Mouse (Mus musculus) testis, adult 2 months (tissue): ENCODE results near the gene Fcmr. TPM values are rescaled to one million over a fixed set of nuclear protein-coding genes. Genes with fewer than 3 reads are reported as not detected.

Experiments
- H3K27ac ChIP-seq: fragments of 200-500 bp; 2 replicates; pipeline ENCODE4 v1.5.1; 2012; ENCODE audit warnings: low read depth, low read length; ENCODE audit not compliant: control insufficient read depth, insufficient read depth
- H3K27me3 ChIP-seq: fragments of 200-500 bp; 2 replicates; pipeline ENCODE4 v1.6.1; 2012; ENCODE audit warnings: mild to moderate bottlenecking, low read length, moderate library complexity; ENCODE audit not compliant: control insufficient read depth, insufficient read depth
- H3K36me3 ChIP-seq: fragments of 200-500 bp; 2 replicates; pipeline ENCODE4 v1.6.1; 2012; ENCODE audit warnings: mild to moderate bottlenecking, low read length; ENCODE audit not compliant: control insufficient read depth, insufficient read depth
- H3K4me1 ChIP-seq: fragments of 200-500 bp; 2 replicates; pipeline ENCODE4 v1.6.1; 2012; ENCODE audit warnings: low read length; ENCODE audit not compliant: control insufficient read depth, insufficient read depth
- H3K4me3 ChIP-seq: fragments of 200-500 bp; 2 replicates; pipeline ENCODE4 v1.5.1; 2012; ENCODE audit warnings: low read depth, mild to moderate bottlenecking, low read length, moderate library complexity, mixed read lengths; ENCODE audit not compliant: control insufficient read depth
- CTCF ChIP-seq: fragments of 200-500 bp; IDR thresholded peaks from 2 replicates; pipeline ENCODE4 v1.5.1; 2012; ENCODE audit warnings: low read depth, mild to moderate bottlenecking, inconsistent platforms, low read length, moderate library complexity; ENCODE audit not compliant: control insufficient read depth, insufficient read depth, insufficient replicate concordance
- POLR2A ChIP-seq: fragments of 200-500 bp; IDR thresholded peaks from 2 replicates; pipeline ENCODE4 v1.6.1; 2012; ENCODE audit warnings: low read depth, mild to moderate bottlenecking, inconsistent platforms, low read length, moderate library complexity; ENCODE audit not compliant: control insufficient read depth
- polyA plus RNA-seq: library from polyadenylated mRNA; depleted of rRNA; stranded (reverse); fragments of >200 nt; gene quantifications from 2 replicates; pipeline ENCODE4 v1.2.3, GENCODE M21; 2012

The Fcmr gene
- polyA plus RNA-seq, 1 experiment = 18.7 TPM

DNA sequence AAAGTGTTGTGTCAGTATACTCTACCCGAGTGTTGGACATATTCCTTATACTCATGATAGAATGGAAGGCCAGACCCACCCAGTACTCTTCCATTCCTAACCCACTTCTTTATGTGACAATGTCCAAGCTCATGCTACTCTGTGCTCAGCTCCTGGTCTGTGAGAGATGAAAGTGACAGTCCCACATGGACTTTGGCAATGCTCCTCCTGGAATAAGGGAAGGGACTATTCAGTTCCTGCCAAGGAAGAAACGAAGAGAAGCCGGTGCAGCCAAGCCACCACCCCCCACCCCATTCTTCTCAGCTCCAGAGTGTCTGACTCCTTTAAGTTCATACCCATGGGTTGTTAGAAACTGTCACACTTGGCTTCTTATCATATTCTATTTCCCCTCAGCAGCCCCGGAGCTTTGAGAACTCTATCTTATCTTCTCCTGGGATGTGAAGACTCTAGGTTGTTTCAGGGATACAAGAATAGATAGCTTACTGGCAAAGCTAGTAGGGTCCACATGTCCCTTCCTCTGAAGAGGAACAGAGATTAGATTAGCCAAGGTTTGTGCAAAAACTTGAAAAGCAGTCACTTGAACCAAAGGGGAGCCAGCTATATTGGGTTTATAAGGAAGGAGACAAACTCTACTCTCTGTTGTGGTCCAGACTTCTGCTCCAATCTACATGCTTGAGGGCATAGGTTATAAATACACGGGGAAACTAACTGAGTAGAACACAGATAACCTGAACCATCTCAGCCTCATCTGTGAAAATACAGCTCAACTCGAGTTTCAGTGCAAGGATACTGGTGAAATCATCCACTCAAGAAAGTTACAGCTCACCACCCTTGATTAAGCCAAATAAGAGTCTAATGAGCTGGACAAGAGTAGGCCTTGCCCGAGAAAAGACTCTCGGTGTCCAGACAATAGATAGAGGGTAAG lies 35.3 kb upstream of the Fcmr start:
- Histone ChIP-seq H3K4me3 (no peak overlapping the region), H3K36me3 (no peaks in the 10 kb centered on the region), H3K4me1 (no peaks in the 10 kb centered on the region), H3K27ac (no peak overlapping the region), H3K27me3 (no peaks in the 10 kb centered on the region)
- TF ChIP-seq CTCF = no peak
- TF ChIP-seq POLR2A = no peak

DNA sequence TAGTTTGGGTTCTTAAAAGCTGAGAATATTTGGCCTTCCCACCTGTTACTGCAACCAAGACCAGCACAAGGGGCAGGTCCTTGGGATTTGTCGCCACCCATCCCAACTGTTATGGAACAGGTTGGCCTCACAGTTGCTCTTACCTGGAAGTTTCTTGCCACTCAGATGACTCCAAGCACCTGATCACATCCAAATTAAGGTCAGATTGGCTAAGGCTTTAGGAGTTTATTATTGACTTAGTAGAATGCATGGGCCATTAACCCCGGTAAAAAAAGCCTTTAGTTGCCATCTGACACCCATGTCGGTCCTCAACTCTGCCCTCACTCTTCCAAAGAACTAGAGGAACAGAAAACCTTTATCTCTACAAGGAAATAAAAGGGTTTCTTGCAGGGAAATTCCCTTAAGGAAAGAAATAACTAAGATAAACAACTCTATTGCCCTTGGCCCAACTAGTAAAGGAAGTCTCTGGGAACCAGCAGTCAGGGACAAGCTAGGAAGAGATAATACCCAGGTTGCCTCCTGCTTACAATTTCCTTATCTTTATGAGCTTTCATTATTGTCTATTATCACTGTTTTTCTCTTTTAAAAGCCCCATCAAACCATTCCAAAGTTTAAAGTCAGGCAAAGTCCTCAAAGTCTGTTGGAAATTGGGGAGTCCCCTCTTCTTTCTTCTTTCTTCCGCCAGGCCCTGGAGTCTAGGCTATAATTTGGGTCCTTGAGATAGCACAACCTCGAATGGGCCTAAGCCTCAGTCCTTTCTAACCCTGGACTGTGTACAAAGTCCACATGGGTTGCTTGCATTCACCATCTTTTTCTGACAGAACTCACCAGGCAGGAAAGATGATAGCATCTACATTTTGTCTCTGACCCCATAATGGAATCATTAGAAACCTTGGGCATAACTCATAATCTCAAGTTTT lies 33.0 kb upstream of the Fcmr start:
- H3K27ac ChIP-seq = no peak overlapping the region

DNA sequence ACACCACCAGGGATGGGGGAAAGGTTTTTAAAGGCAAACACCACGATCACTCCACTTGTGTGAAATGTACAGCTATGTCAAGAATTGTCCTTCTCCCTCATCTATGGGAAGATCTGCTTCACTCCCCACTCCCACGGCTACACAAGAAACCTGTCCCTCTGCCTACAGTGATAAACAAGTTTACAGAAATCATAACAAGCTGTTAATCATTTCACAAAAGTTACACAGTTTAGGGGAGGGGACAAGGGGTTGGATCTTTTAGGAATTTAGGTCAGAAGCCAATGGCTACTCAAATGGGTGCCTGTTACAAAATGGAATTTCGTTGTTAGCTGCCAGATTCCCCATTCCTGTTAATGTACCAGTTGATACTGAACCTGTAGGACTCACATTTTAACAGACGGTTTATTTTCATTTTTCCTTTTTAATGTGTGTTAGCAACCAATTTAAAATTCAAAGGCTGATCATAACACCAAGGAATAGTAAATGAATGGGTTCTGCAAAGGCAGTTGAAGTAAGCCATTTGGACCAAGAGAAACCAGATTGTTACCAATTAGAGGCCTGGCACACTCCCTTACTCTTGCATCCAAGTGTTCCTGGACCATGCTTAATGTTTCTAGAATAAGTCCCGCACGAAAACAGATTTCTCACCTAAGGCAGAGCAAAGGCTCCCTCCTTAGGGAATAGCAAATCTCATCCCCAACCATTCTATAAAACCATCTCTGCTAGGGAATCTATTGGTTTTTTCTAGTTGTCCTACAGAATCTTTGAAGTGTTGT lies 30.1 kb upstream of the Fcmr start:
- Histone ChIP-seq H3K27ac (no peak overlapping the region), H3K27me3 (no peaks in the 10 kb centered on the region), H3K4me3 (no peak overlapping the region), H3K4me1 (no peaks in the 10 kb centered on the region), H3K36me3 (no peaks in the 10 kb centered on the region)
- TF ChIP-seq CTCF (no peak), POLR2A (no peak)

More for the DNA sequence above, 33.0 kb upstream of the Fcmr start:
- no peaks in the 10 kb centered on the region for H3K36me3 ChIP-seq
- no peaks in the 10 kb centered on the region for H3K27me3 ChIP-seq
- H3K4me3 ChIP-seq = no peak overlapping the region
- H3K4me1 ChIP-seq = no peaks in the 10 kb centered on the region
- TF ChIP-seq CTCF = no peak
- TF ChIP-seq POLR2A = no peak

DNA sequence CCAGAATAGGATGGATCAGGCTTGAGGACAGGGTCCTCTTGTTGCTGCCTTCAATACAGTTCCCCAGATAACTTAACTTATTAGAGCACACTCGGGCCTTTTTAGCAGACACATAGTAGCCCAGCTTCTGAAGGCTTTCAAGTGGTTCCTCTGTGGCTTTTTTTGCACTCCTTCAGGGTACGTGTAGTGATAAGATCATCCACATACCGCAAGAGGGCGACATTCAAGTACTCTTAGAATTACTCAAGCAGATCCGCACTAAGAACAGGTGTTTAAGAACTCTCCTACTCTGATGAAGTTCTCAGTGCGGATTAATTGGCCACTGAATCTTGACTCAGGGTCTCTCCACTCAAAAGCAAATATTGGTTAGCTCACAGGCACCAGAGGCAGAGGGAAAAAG lies 27.2 kb upstream of the Fcmr start:
- TF ChIP-seq POLR2A (no peak), CTCF (no peak)
- Histone ChIP-seq H3K27ac (no peak overlapping the region), H3K36me3 (no peaks in the 10 kb centered on the region), H3K4me1 (no peaks in the 10 kb centered on the region), H3K27me3 (no peaks in the 10 kb centered on the region), H3K4me3 (no peak overlapping the region)

DNA sequence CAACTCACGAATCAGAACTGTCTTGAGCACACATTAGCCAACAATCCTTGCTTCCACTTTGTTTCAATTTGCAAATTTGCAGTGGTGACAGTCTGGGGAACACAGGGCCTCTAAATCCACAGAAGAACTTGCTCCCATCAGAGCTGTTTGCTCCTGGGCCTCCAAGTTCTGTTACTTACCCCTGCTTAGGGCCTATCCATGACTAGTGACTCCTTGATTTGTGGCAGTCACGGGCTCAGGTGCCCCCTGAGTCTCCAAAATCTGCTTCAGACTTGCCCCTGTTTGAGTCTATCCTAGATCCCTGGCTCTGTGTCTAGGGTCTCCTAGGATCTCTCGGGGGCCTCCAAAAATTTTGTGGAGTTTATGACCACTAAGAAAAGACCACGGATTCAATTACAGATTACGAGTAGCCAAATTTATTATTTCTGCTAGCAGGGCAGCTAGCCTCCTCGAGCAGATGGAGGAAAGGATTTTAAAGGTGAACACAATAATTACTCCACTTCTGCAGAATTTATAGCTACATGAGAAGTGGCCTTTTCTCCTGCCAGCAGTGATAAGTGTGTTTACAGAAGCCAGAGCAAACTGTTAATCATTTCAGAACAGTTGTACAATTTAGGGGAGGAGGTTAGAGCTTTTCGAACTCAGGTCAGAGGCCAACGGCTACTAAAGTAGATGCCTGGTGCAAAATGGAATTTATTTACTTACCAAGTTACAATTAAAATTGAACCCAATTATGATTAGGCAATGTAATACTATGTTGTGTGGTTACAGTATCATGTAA lies 24.7 kb upstream of the Fcmr start:
- Histone ChIP-seq H3K4me3 (no peak overlapping the region), H3K36me3 (no peaks in the 10 kb centered on the region), H3K27ac (no peak overlapping the region), H3K27me3 (no peaks in the 10 kb centered on the region), H3K4me1 (no peaks in the 10 kb centered on the region)
- TF ChIP-seq CTCF (no peak), POLR2A (no peak)

DNA sequence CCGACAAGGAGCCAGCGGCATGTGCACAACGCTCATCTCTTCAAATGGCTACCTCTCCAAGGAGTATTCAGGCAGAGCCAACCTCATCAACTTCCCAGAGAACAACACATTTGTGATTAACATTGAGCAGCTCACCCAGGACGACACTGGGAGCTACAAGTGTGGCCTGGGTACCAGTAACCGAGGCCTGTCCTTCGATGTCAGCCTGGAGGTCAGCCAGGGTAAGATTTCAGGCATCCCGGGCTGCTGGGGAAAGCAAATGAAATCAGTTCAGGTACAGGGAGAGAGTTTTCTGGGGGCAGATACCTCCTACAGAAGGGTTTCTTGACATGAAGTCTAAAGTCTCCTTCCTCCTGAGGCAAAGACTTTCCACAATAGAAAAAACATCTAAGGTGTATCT lies 23.8 kb upstream of the Fcmr start:
- TF ChIP-seq CTCF (no peak), POLR2A (no peak)

DNA sequence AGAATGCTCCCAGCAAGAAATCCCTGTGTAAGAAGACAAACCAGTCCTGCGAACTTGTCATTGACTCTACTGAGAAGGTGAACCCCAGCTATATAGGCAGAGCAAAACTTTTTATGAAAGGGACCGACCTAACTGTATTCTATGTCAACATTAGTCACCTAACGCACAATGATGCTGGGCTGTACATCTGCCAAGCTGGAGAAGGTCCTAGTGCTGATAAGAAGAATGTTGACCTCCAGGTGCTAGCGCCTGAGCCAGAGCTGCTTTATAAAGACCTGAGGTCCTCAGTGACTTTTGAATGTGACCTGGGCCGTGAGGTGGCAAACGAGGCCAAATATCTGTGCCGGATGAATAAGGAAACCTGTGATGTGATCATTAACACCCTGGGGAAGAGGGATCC lies 21.0 kb upstream of the Fcmr start:
- no peaks in the 10 kb centered on the region for H3K4me1 ChIP-seq
- no peaks in the 10 kb centered on the region for H3K36me3 ChIP-seq
- H3K27ac ChIP-seq = no peak overlapping the region
- H3K27me3 ChIP-seq = no peaks in the 10 kb centered on the region
- TF ChIP-seq CTCF (no peak), POLR2A (no peak)
- H3K4me3 ChIP-seq = no peak overlapping the region

More for the DNA sequence above, 23.8 kb upstream of the Fcmr start:
- Histone ChIP-seq H3K27ac (no peak overlapping the region), H3K27me3 (no peaks in the 10 kb centered on the region), H3K4me3 (no peak overlapping the region), H3K4me1 (no peaks in the 10 kb centered on the region), H3K36me3 (no peaks in the 10 kb centered on the region)
